Mouse (Mus musculus): ENCODE results near the gene Pex1. TPM values are rescaled to one million over a fixed set of nuclear protein-coding genes. Genes with fewer than 3 reads are reported as not detected.
A peak's percentile ranks its signal among the peaks of the same experiment; 100 is the strongest.
"Not testable (repeated sequence)": the region's sequence is repeated elsewhere in the genome, so short reads cannot be mapped to it uniquely, and the experiment has no call there.

Gene Pex1
- polyA plus RNA-seq, 1 experiment from 2014 or later, result 24.9 TPM

DNA sequence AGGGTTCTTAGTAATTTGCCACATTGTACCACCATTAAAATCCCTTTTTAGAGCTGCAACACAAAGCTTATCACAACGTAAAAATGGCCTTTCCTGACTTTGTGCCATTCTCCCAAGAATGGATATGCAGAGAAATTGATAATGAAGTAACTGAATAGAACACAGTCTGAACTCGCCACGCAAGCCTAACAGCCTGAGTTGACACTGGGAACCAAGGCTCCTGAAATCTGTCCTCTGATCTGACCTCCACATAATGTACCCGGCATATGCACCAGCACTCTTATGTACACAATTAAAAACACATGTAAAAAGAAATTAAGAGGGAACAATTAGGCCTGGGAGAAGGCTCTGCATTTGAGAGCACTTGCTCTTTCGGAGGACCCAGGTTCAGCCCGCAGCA is 49.5 kb downstream of the Pex1 start:
- Histone ChIP-seq H3K27me3 (replicated peaks) (no peaks in the 10 kb centered on the region), H3K27ac (replicated peaks) (no peak overlapping the region), H3K4me1 (peaks cover 16% of the 10 kb centered on the region), H3K36me3 (peaks cover 29% of the 10 kb centered on the region), H3K4me2 (peak overlapping the region; percentile 11; the same call in 1 of the 2 replicates), H3K9ac (replicated peaks) (no peak overlapping the region), H3K4me3 (replicated peaks) (no peak overlapping the region), H3K9me3 (replicated peaks) (no peaks in the 10 kb centered on the region)
- WGBS, result 84% methylated on average over 6 of the region's 6 CpGs
- no peak for ATAC-seq (ENCODE audit: low FRiP score)

DNA sequence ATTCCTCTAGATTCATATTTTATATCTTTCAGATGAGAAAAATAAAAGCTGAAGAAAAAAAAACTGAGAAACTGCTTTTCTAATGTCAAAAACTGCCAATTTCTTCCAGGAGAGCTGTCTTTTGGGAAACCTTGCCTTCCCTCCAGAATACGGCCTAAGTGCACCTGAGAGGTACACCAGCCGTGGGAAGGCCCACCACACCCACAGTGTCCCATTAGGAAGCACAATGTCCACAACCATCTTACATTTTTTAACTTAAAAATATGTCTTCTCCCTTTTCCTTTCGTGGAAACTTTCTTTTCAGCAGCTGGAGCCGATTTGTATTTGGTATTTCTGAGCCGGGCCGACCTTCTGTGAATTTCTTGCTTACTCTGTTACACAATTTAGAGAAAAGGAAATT is 50.7 kb downstream of the Pex1 start:
- Histone ChIP-seq H3K9ac (replicated peaks) (peak overlapping the region; percentile 82; the same call in 1 of the 2 replicates), H3K4me2 (peak overlapping the region; percentile 57), H3K27me3 (replicated peaks) (no peaks in the 10 kb centered on the region), H3K36me3 (peaks cover 20% of the 10 kb centered on the region), H3K4me3 (replicated peaks) (peak overlapping the region; percentile 95), H3K4me1 (peaks cover 16% of the 10 kb centered on the region), H3K27ac (replicated peaks) (no peak overlapping the region), H3K9me3 (replicated peaks) (no peaks in the 10 kb centered on the region)
- 25% methylated on average over 6 of the region's 6 CpGs for WGBS
- no peak for ATAC-seq (ENCODE audit: low FRiP score)

DNA sequence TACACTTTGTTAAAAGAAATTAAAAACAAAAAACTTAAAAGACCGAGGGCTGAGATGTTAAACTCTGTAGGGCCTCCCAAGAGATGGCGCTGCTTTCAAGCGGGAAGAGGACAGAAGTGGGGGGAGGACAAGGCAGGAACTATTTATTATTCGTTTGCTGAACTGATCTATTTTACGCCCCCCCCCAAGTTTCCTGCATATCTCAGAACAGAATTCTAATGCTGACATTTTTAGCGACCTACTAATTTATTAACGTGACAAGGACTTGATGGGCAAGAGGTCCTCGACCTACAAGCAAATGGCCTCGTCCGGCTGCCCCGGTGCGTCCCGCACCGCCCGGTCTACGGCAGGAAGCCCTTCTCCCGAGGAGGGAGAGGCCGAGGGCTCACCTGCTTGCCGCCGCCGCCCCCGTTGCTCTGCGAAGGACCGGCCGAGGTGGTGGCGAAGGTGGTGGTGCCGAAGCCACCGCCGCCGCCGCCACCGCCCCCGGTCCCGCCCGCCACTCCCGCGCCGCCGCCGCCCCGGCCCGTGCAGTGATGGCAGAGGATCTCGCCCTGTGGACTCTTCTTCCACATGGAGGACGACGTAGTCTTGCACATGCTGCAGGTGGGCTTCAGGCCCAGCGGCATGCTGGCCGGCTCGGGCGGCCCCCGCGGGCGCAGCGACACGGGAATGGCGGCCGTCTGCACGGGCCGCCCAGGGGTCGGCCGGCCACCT is 51.3 kb downstream of the Pex1 start:
- Histone ChIP-seq H3K4me2 (peak overlapping the region; percentile 57), H3K9ac (replicated peaks) (peak overlapping the region; percentile 82), H3K4me1 (peaks cover 16% of the 10 kb centered on the region), H3K27ac (replicated peaks) (peak overlapping the region; percentile 91), H3K4me3 (replicated peaks) (peak overlapping the region; percentile 95), H3K27me3 (replicated peaks) (no peaks in the 10 kb centered on the region), H3K36me3 (peaks cover 14% of the 10 kb centered on the region; the same call in 1 of the 2 replicates), H3K9me3 (replicated peaks) (no peaks in the 10 kb centered on the region)
- under 1% methylated on average over 59 of the region's 60 CpGs for WGBS
- peak; percentile 82 for ATAC-seq (ENCODE audit: low FRiP score)

DNA sequence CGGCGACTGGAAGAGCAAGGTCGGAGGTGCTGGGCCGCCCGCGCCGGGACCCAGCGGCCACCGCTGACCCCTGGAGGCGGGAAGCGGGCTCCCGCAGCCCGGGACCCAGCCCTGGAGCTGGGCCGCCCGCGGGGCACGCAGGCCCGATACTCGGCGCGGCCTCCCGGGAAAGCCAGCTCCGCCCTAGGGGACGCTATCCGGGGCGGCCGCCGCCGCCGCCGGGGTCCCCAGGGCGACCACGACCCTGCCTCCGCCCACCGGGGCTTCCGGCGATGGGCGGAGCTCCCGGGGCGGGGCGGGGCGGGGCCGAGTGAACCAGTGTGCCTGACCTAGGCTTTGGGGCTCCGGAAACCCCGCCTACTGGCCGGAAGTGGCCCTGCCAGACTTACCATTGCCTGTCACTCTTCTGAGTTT is 51.8 kb downstream of the Pex1 start:
- H3K4me1 ChIP-seq, result peaks cover 16% of the 10 kb centered on the region
- H3K4me2 ChIP-seq, result peak overlapping the region; percentile 57
- H3K9me3 ChIP-seq (replicated peaks), result no peaks in the 10 kb centered on the region
- peaks cover 13% of the 10 kb centered on the region; the same call in 1 of the 2 replicates for H3K36me3 ChIP-seq
- H3K4me3 ChIP-seq (replicated peaks), result peak overlapping the region; percentile 95
- ATAC-seq (ENCODE audit: low FRiP score), result peak; percentile 96
- peak overlapping the region; percentile 91 for H3K27ac ChIP-seq (replicated peaks)
- H3K9ac ChIP-seq (replicated peaks), result peak overlapping the region; percentile 82
- H3K27me3 ChIP-seq (replicated peaks), result no peaks in the 10 kb centered on the region
- WGBS, result under 1% methylated on average over 40 of the region's 46 CpGs

DNA sequence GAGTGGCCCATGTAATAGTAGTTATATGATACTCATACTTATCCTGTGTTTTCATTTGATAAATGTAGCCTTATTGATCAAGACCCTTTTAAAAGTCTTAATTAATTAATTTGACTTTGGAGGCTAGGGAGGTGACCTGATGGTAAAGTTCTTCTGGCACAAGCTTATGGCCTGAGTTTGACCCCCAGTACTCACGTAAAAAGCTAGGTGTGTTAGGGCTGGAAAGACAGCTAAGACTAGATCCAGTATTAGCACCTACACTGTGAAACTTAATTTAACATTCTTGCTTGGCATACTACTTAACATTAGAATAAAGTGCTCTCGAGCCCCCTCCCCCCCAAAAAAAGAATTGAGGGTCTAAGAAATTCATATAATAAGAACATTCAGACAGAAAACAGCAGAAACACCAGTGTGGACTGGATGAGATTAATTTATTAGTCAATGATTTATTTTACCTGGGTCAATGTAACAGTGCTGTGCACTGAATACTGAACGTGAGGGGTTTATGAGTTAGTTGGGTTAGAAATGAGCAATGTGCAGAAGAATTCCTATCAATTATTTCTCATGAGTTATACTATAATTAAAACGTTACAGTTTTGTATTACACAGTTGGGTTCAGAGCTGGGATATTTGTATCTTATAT is 52.5 kb downstream of the Pex1 start:
- Histone ChIP-seq H3K27ac (replicated peaks) (0 out of 2 replicates have a peak overlapping the region, but pooled peaks have one; percentile 54), H3K9ac (replicated peaks) (no peak overlapping the region), H3K4me3 (replicated peaks) (no peak overlapping the region; the same call in 1 of the 2 replicates), H3K4me1 (peaks cover 16% of the 10 kb centered on the region), H3K9me3 (replicated peaks) (no peaks in the 10 kb centered on the region), H3K4me2 (peak overlapping the region; percentile 57), H3K27me3 (replicated peaks) (no peaks in the 10 kb centered on the region), H3K36me3 (peaks cover 10% of the 10 kb centered on the region; the same call in 1 of the 2 replicates)
- WGBS, result 51% methylated on average over 4 of the region's 4 CpGs
- ATAC-seq (ENCODE audit: low FRiP score), result peak; percentile 33

DNA sequence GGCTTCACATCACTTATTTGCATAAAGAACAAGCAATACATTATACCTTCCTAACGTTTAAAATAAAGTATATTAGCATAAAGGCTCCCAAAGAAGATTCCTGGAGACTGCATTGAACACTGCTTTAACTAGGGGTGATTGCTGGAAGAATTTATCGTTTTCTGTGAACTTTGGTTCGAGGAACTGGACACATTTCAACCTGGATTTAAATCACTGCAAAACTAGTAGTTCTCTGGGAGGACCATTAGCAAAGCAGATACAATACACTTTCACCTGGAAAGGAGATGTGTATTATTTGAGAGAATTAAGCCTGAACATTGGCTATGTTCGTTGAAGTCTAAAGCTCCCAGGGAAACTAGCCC is 53.0 kb downstream of the Pex1 start:
- H3K27me3 ChIP-seq (replicated peaks), result no peaks in the 10 kb centered on the region
- peaks cover 8% of the 10 kb centered on the region; the same call in 1 of the 2 replicates for H3K36me3 ChIP-seq
- no peak overlapping the region for H3K9ac ChIP-seq (replicated peaks)
- no peak for ATAC-seq (ENCODE audit: low FRiP score)
- H3K4me2 ChIP-seq, result no peak overlapping the region
- H3K4me3 ChIP-seq (replicated peaks), result no peak overlapping the region
- peaks cover 16% of the 10 kb centered on the region for H3K4me1 ChIP-seq
- H3K27ac ChIP-seq (replicated peaks), result no peak overlapping the region
- H3K9me3 ChIP-seq (replicated peaks), result no peaks in the 10 kb centered on the region
- WGBS, result 72% methylated on average over 4 of the region's 4 CpGs

DNA sequence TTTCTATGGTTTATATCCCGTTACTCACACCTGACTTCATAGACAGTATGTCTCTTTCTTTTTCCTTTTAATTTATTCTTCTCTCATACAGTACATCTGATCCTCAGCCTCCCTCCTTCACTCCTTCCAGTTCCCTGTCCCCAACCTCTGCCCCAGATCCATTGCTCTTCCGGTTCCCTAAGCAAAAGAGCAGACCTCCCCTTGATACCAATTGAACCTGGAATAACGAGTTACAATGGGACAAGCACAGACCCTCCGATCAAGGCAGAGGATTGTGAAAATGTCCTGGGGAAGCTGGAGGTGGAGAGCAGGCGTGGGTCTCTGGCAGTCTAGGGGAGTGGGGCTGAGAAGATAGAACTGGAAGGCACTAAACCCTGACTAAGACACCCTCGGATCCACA is 55.0 kb downstream of the Pex1 start, which contains the start of gene Tmbim7:
Gene Tmbim7 (plus strand): TSS at position 301 of the 400 bp plus-strand sequence.
- 80% methylated on average over 6 of the region's 6 CpGs for WGBS
- Histone ChIP-seq H3K27ac (replicated peaks) (no peak within 1 kb of the TSS), H3K4me3 (replicated peaks) (no peak within 1 kb of the TSS), H3K9ac (replicated peaks) (no peak within 1 kb of the TSS), H3K4me1 (peaks cover 7% of the 10 kb centered on the region), H3K9me3 (replicated peaks) (no peaks in the 10 kb centered on the region), H3K4me2 (no peak within 1 kb of the TSS), H3K36me3 (no peaks in the 10 kb centered on the region), H3K27me3 (replicated peaks) (no peaks in the 10 kb centered on the region)
- ATAC-seq (ENCODE audit: low FRiP score), result no peak

DNA sequence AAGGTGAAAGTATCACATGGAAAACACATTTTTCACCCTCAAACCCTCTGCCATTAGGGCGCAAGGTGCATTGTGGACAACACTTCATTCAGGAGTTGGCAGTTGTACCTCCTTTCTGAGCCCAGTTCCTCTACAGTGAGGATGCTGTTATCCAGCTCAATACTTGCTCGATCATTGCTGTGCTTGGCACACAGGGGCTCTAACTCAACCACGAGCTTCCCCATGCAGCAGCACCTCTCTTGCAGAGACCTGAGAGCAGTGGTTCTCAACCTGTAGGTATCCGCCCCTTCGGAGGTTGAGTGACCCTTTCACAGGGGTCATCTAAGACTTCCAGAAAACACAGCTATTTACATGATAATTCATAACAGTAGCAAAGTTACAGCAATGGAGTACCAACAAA is 55.8 kb downstream of the Pex1 start:
- ATAC-seq (ENCODE audit: low FRiP score), result no peak
- no peak overlapping the region for H3K9ac ChIP-seq (replicated peaks)
- 90% methylated on average over 5 of the region's 5 CpGs for WGBS

DNA sequence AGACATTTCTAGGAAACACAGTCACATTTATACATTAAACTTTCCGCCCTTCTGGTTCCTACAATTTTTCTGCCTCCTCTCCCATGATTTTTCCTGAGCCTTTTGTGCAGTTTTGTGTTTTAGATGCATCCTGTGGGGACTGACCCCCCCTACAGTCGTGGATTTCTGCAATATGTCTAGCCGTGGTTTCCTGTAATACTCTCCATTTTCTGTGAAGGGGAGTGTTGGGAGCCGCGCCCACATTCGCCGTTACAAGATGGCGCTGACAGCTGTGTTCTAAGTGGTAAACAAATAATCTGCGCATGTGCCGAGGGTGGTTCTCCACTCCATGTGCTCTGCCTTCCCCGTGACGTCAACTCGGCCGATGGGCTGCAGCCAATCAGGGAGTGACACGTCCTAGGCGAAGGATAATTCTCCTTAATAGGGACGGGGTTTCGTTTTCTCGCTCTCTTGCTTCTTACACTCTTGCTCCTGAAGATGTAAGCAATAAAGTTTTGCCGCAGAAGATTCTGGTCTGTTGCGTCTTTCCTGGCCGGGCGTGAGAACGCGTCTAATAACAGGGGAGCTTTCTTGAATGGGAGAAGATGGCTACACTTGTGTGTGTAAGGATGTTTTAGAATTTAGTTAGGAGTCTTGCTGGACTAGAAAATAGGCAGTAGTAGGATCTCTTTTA is 57.2 kb downstream of the Pex1 start:
- not testable (repeated sequence) for H3K4me3 ChIP-seq (replicated peaks); H3K4me2 ChIP-seq; H3K9me3 ChIP-seq (replicated peaks); H3K27me3 ChIP-seq (replicated peaks); ATAC-seq (ENCODE audit: low FRiP score); H3K36me3 ChIP-seq; H3K9ac ChIP-seq (replicated peaks); H3K4me1 ChIP-seq; H3K27ac ChIP-seq (replicated peaks)
- WGBS, result 93% methylated on average over 19 of the region's 25 CpGs

More for the DNA sequence above, 55.8 kb downstream of the Pex1 start:
- Histone ChIP-seq H3K9me3 (replicated peaks) (no peaks in the 10 kb centered on the region), H3K4me2 (no peak overlapping the region), H3K27me3 (replicated peaks) (no peaks in the 10 kb centered on the region), H3K4me1 (peaks cover 2% of the 10 kb centered on the region), H3K27ac (replicated peaks) (no peak overlapping the region), H3K36me3 (no peaks in the 10 kb centered on the region), H3K4me3 (replicated peaks) (no peak overlapping the region)

DNA sequence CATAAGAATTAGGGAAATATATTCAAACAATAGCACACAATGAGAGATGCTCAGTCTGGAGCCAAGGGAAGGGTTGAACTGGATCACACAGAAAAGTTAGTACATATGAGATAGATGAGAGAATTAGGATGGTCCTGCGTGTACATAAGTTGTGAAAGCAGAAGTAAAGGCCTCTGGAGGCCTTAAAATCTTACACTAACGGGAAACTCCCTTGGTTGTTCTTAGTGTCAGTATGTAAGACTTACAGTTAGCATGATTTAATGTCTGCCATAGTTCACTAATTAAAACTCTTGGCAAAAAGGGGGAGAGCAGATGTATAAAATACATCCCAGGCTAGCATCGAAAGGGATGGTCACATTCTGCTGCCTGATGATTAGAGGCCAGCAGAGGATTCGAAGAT is 57.9 kb downstream of the Pex1 start:
- no peak overlapping the region for H3K27ac ChIP-seq (replicated peaks)
- no peak overlapping the region for H3K4me3 ChIP-seq (replicated peaks)
- H3K9me3 ChIP-seq (replicated peaks), result no peaks in the 10 kb centered on the region
- H3K36me3 ChIP-seq, result no peaks in the 10 kb centered on the region
- WGBS, result 94% methylated on average over 4 of the region's 4 CpGs
- no peak overlapping the region for H3K4me2 ChIP-seq
- H3K27me3 ChIP-seq (replicated peaks), result no peaks in the 10 kb centered on the region
- no peak overlapping the region for H3K9ac ChIP-seq (replicated peaks)
- H3K4me1 ChIP-seq, result no peaks in the 10 kb centered on the region
- no peak for ATAC-seq (ENCODE audit: low FRiP score)

DNA sequence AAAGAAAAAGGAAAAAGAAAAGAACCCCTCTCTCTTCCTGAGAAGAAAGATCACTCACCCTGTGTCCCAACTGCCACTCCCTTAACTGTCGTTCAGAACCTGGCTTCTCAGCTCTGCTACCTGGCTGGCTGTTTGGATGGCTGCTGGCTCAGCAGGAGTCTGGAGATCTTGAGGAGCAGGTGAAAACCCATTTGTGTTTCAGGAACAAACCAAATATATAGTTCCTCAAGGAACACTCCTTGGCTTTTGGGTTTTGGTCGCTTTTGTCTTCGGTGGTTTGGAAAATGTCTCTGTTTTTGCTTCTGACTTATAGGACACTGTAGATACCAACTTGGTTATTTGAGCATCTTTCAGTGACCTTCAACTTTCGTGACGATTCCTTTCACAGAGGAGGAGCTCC is 61.2 kb downstream of the Pex1 start, which contains the start of gene Gatad1:
Gene Gatad1 (minus strand): TSS at position 101 of the 400 bp plus-strand sequence.
- Histone ChIP-seq H3K4me2 (no peak within 1 kb of the TSS), H3K4me3 (replicated peaks) (no peak within 1 kb of the TSS), H3K9me3 (replicated peaks) (no peaks in the 10 kb centered on the region), H3K27me3 (replicated peaks) (no peaks in the 10 kb centered on the region), H3K27ac (replicated peaks) (no peak within 1 kb of the TSS), H3K4me1 (no peaks in the 10 kb centered on the region), H3K9ac (replicated peaks) (no peak within 1 kb of the TSS), H3K36me3 (no peaks in the 10 kb centered on the region)
- 70% methylated on average over 5 of the region's 5 CpGs for WGBS
- no peak for ATAC-seq (ENCODE audit: low FRiP score)
